Mouse (Mus musculus) neural tube, embryonic 13.5 days (tissue): ENCODE data around the gene Tmem232. TPM values are rescaled to one million over a fixed set of nuclear protein-coding genes. Genes with fewer than 3 reads are reported as not detected.
A peak's percentile ranks its signal among the peaks of the same experiment; 100 is the strongest.
"Not testable (repeated sequence)": the region's sequence is repeated elsewhere in the genome, so short reads cannot be mapped to it uniquely, and the experiment has no call there.

Experiments
- ATAC-seq: fragments of 200-750 bp; cut with Nextera tagmentation; 2 replicates; pipeline ENCODE4 v1.8.0; 2017; ENCODE audit warnings: low read depth, mild to moderate bottlenecking, moderate TSS enrichment, moderate library complexity
- H3K27ac ChIP-seq: fragments of 300-500 bp; sonication (generic); replicated peaks from 2 replicates; pipeline ENCODE4 v1.5.1; 2015; ENCODE audit warnings: moderate library complexity, mild to moderate bottlenecking, inconsistent platforms
- H3K27me3 ChIP-seq: fragments of 300-500 bp; sonication (generic); 2 replicates; pipeline ENCODE4 v1.6.1; 2015; ENCODE audit warnings: mild to moderate bottlenecking, inconsistent platforms
- H3K36me3 ChIP-seq: fragments of 300-500 bp; sonication (generic); 2 replicates; pipeline ENCODE4 v1.6.1; 2015; ENCODE audit warnings: mild to moderate bottlenecking, inconsistent platforms
- H3K4me1 ChIP-seq: fragments of 300-500 bp; sonication (generic); replicated peaks from 2 replicates; pipeline ENCODE4 v1.6.1; 2015; ENCODE audit warnings: inconsistent platforms
- H3K4me2 ChIP-seq: fragments of 300-500 bp; sonication (generic); 2 replicates; pipeline ENCODE4 v1.6.1; 2015; ENCODE audit warnings: inconsistent platforms, mild to moderate bottlenecking, moderate library complexity
- H3K4me3 ChIP-seq: fragments of 300-500 bp; sonication (generic); 2 replicates; pipeline ENCODE4 v1.5.1; 2015; ENCODE audit warnings: mild to moderate bottlenecking, inconsistent platforms
- H3K9ac ChIP-seq: fragments of 300-500 bp; sonication (generic); 2 replicates; pipeline ENCODE4 v1.6.1; 2015; ENCODE audit warnings: moderate library complexity, mild to moderate bottlenecking, inconsistent platforms
- H3K9me3 ChIP-seq: fragments of 300-500 bp; sonication (generic); 2 replicates; pipeline ENCODE4 v1.6.1; 2016; ENCODE audit warnings: inconsistent platforms
- WGBS: fragments of 180-500 bp; shearing (Covaris S2); methylation state at CpG from one replicate; pipeline ENCODE4 v1.1.7; 2015; 5-methylcytosine and 5-hydroxymethylcytosine counted together
- polyA plus RNA-seq: library from polyadenylated mRNA; unstranded; fragments of >200 nt; fragmentation: Nextera tagmentation; extraction: Ambion mirVana; gene quantifications from 2 replicates; pipeline ENCODE4 v1.2.1, GENCODE M21; 2015

Tmem232 gene
- polyA plus RNA-seq, 1 experiment from 2014 or later: 0.88 TPM

- no peak overlapping the region for H3K27ac ChIP-seq
- WGBS: 51% methylated on average over 5 of the region's 5 CpGs
- H3K27me3 ChIP-seq: no peaks in the 10 kb centered on the region
- H3K36me3 ChIP-seq: no peaks in the 10 kb centered on the region
- peak; percentile 46; the same call in 1 of the 2 replicates for ATAC-seq
- H3K4me2 ChIP-seq: no peak overlapping the region
- no peak overlapping the region for H3K9ac ChIP-seq
- 0 out of 2 replicates have a peak, but pooled peaks cover 5% of the 10 kb centered on the region for H3K4me1 ChIP-seq
- H3K9me3 ChIP-seq: no peaks in the 10 kb centered on the region
- H3K4me3 ChIP-seq: no peak overlapping the region
Measured at GRCm38 (mm10) chr17:65559273-65559672, 18.7 kb upstream of the Tmem232 start.

- H3K4me1 ChIP-seq: 0 out of 2 replicates have a peak, but pooled peaks cover 5% of the 10 kb centered on the region
- WGBS: 53% methylated on average over 9 of the region's 9 CpGs
- H3K9ac ChIP-seq: no peak overlapping the region
- H3K27me3 ChIP-seq: no peaks in the 10 kb centered on the region
- H3K4me2 ChIP-seq: peak overlapping the region; percentile 30
- peak; percentile 33 for ATAC-seq
- H3K9me3 ChIP-seq: no peaks in the 10 kb centered on the region
- H3K4me3 ChIP-seq: no peak overlapping the region
- H3K36me3 ChIP-seq: no peaks in the 10 kb centered on the region
- H3K27ac ChIP-seq: no peak overlapping the region
Measured at GRCm38 (mm10) chr17:65558788-65559187, 18.2 kb upstream of the Tmem232 start.

- 41% methylated on average over 9 of the region's 9 CpGs for WGBS
Measured at GRCm38 (mm10) chr17:65558217-65558616, 17.6 kb upstream of the Tmem232 start.

DNA sequence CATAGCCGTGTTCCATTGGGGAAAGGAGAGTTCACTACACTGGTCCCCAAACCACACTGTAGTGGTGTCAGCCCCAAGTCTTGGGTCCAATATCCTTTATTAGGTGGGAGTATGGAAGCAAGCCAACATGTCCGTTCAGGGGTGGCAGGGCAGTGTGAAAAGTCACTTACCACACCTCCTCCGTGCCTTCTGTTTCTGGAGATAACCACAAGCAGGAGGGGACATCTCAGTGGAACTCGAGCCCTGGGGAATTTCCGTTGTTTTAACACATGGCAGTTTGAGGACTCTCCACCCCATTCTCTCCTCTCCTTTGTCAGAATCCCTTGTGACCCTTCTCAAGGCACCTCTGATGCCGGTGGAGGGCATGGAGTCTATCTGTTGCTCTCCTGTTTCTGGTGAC lies 16.6 kb upstream of the Tmem232 start:
- Histone ChIP-seq H3K4me2 (no peak overlapping the region), H3K27me3 (no peaks in the 10 kb centered on the region), H3K36me3 (no peaks in the 10 kb centered on the region), H3K4me3 (no peak overlapping the region), H3K9ac (no peak overlapping the region), H3K27ac (no peak overlapping the region), H3K9me3 (no peaks in the 10 kb centered on the region), H3K4me1 (0 out of 2 replicates have a peak, but pooled peaks cover 5% of the 10 kb centered on the region)
- no peak for ATAC-seq
- WGBS: 81% methylated on average over 6 of the region's 6 CpGs

More at GRCm38 (mm10) chr17:65558217-65558616, 17.6 kb upstream of the Tmem232 start:
- ATAC-seq: peak; percentile 47; the same call in 1 of the 2 replicates
- peak overlapping the region; percentile 30 for H3K4me2 ChIP-seq
- H3K9ac ChIP-seq: no peak overlapping the region
- no peak overlapping the region for H3K27ac ChIP-seq
- 0 out of 2 replicates have a peak, but pooled peaks cover 5% of the 10 kb centered on the region for H3K4me1 ChIP-seq
- H3K27me3 ChIP-seq: no peaks in the 10 kb centered on the region
- no peak overlapping the region for H3K4me3 ChIP-seq
- H3K36me3 ChIP-seq: no peaks in the 10 kb centered on the region
- no peaks in the 10 kb centered on the region for H3K9me3 ChIP-seq

DNA sequence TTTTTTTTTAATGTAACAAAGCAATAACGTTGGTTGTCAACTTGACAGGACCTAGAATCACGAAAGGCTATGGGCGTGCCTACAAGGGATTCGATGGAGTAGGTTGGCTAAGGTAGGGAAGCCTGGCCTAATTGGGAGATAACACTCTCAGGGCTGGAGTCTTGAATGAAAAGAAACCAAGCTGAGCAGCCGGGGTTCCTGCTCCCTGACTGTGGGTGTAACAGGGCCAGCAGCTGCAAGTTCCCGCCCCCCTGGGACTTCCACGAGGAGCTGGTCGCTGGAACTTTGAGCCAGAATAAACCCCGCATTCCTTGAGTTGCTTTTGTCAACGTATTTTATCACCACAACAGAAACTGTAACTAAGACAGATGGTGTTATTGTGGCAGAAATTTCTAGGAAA lies 16.2 kb upstream of the Tmem232 start:
- Histone ChIP-seq H3K4me1 (0 out of 2 replicates have a peak, but pooled peaks cover 5% of the 10 kb centered on the region), H3K9me3 (no peaks in the 10 kb centered on the region), H3K9ac (no peak overlapping the region), H3K27me3 (no peaks in the 10 kb centered on the region), H3K36me3 (no peaks in the 10 kb centered on the region), H3K27ac (no peak overlapping the region), H3K4me2 (no peak overlapping the region), H3K4me3 (no peak overlapping the region)
- no peak for ATAC-seq
- WGBS: 71% methylated on average over 10 of the region's 10 CpGs

DNA sequence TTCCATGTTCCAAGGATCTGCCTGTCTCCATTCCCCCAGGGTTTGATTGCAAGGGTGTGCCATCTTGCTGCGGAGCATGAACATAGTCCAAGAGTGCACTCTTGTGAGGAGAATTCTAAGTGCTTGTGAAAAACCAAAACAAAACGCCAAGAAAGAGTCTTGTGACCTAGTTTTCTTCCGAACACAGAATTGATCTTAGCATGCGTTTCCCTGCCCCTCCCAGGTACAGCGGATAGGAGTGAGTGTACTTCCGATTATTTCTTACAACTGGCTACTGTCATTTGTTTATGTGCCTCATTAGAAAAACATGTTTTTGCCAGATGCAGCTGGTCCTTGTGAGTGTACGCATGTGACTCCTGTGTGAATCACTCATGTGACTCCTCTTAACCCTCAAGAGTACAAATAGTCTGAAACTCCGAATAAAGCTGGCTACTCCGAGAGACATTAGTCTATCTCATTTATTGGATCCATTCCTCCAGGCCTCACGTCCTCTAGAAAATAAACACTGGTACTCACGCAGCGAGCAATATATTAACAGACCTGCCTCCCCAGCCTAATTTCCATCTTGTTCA lies 11.9 kb upstream of the Tmem232 start:
- H3K9me3 ChIP-seq: no peaks in the 10 kb centered on the region
- 84% methylated on average over 12 of the region's 12 CpGs for WGBS
- no peaks in the 10 kb centered on the region for H3K27me3 ChIP-seq
- H3K36me3 ChIP-seq: no peaks in the 10 kb centered on the region
- no peak overlapping the region for H3K27ac ChIP-seq
- no peaks in the 10 kb centered on the region for H3K4me1 ChIP-seq
- H3K4me2 ChIP-seq: no peak overlapping the region
- H3K4me3 ChIP-seq: no peak overlapping the region
- no peak for ATAC-seq
- H3K9ac ChIP-seq: no peak overlapping the region

DNA sequence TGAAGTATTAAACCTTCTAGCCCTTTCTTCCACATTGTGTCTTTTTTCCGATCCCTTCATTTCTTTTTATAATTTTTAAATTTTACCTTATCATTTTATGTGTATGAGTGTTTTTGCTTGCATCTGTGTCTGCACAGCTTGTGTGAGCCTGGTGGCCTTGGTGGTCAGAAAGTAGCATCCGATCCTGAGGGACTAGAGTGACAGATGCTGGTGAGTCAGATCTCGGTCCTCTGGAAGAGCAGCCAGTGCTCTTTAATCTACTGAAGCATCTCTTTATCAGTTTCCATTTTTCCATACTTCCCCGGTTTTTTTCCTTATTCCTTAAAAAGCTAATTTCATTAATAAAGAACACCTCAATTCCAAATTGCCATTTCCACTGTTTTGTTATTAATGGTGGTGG lies 9.8 kb upstream of the Tmem232 start:
- no peaks in the 10 kb centered on the region for H3K27me3 ChIP-seq
- WGBS: 86% methylated on average over 4 of the region's 4 CpGs
- no peak overlapping the region for H3K4me2 ChIP-seq
- H3K36me3 ChIP-seq: no peaks in the 10 kb centered on the region
- H3K4me3 ChIP-seq: no peak overlapping the region
- no peaks in the 10 kb centered on the region for H3K4me1 ChIP-seq
- ATAC-seq: no peak
- no peaks in the 10 kb centered on the region for H3K9me3 ChIP-seq
- no peak overlapping the region for H3K27ac ChIP-seq
- H3K9ac ChIP-seq: no peak overlapping the region

- Histone ChIP-seq H3K4me2 (no peak overlapping the region), H3K4me1 (no peaks in the 10 kb centered on the region), H3K27ac (no peak overlapping the region), H3K27me3 (no peaks in the 10 kb centered on the region), H3K36me3 (no peaks in the 10 kb centered on the region), H3K9ac (no peak overlapping the region), H3K4me3 (no peak overlapping the region), H3K9me3 (no peaks in the 10 kb centered on the region)
- no peak for ATAC-seq
- 77% methylated on average over 18 of the region's 18 CpGs for WGBS
Measured at GRCm38 (mm10) chr17:65548698-65549365, 8.2 kb upstream of the Tmem232 start.

- H3K27me3 ChIP-seq, H3K9ac ChIP-seq, H3K4me3 ChIP-seq, H3K4me1 ChIP-seq, H3K4me2 ChIP-seq, H3K9me3 ChIP-seq, ATAC-seq, H3K36me3 ChIP-seq, H3K27ac ChIP-seq: not testable (repeated sequence)
- 94% methylated on average over 4 of the region's 4 CpGs for WGBS
Measured at GRCm38 (mm10) chr17:65546221-65546620, 5.6 kb upstream of the Tmem232 start.

DNA sequence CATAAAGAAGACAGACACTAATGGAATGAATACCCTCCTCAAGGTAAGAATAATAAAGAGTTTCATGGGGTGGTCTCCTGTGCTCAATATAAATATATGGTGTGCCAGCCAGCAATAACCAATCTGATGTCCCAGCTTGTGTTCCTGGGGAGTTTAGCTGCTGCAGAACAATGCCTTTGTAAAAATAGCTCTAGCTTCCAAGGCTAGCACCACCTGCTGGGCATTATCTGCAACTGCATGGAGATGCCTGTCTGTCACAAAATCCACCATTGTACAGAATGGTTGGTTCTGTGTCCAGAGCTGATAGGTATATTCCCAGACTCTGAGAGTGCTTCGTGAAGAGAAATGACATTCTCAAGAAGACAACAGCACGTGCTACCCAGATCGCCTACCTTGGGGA lies 4.4 kb downstream of the Tmem232 start:
- H3K4me2 ChIP-seq: no peak overlapping the region
- H3K36me3 ChIP-seq: no peaks in the 10 kb centered on the region
- H3K4me1 ChIP-seq: 0 out of 2 replicates have a peak, but pooled peaks cover 6% of the 10 kb centered on the region
- no peaks in the 10 kb centered on the region for H3K27me3 ChIP-seq
- WGBS: 36% methylated on average over 3 of the region's 3 CpGs
- H3K27ac ChIP-seq: no peak overlapping the region
- no peak overlapping the region for H3K4me3 ChIP-seq
- H3K9me3 ChIP-seq: no peaks in the 10 kb centered on the region
- H3K9ac ChIP-seq: no peak overlapping the region
- 0 out of 2 replicates have a peak, but pooled peaks have one; percentile 25 for ATAC-seq

- not testable (repeated sequence) for ATAC-seq, H3K4me3 ChIP-seq, H3K4me1 ChIP-seq
Measured at GRCm38 (mm10) chr17:65532381-65532780, 8.2 kb downstream of the Tmem232 start.

DNA sequence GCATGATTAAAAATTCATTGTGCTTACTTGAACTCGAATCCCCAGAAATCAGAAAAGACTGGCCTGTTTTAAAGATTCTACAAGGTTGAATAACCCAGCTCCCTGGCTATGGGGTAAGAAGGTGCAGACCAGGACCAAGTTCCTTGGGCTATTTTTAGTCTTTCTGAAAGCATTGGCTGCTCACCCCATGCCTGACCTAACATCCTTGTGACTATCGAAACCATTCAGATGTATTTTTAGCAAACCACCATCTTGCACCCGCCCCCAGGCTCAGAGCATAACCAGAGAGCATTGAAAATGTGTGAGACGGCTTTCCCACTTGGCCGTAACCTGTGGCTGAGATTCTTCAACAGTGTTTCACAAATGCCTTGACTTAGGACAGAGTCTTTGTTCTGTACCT lies 13.1 kb downstream of the Tmem232 start:
- H3K4me1 ChIP-seq: no peaks in the 10 kb centered on the region
- WGBS: 84% methylated on average over 5 of the region's 5 CpGs
- H3K4me2 ChIP-seq: no peak overlapping the region
- H3K4me3 ChIP-seq: no peak overlapping the region
- no peaks in the 10 kb centered on the region for H3K27me3 ChIP-seq
- H3K9me3 ChIP-seq: no peaks in the 10 kb centered on the region
- ATAC-seq: no peak
- no peak overlapping the region for H3K9ac ChIP-seq
- no peaks in the 10 kb centered on the region for H3K36me3 ChIP-seq
- H3K27ac ChIP-seq: no peak overlapping the region

More at GRCm38 (mm10) chr17:65532381-65532780, 8.2 kb downstream of the Tmem232 start:
- H3K36me3 ChIP-seq, H3K9ac ChIP-seq, H3K4me2 ChIP-seq, H3K27me3 ChIP-seq, H3K9me3 ChIP-seq, H3K27ac ChIP-seq: not testable (repeated sequence)
